Mouse (Mus musculus) urinary bladder, postnatal 25 days (tissue): ENCODE measurements at regions not wholly inside any gene's neighbourhood (a gene's known extent, or its start where the extent isn't known, plus 50 kb on each side); places are given as distances from the start of the nearest gene placed in this dataset.
"Not testable (repeated sequence)": the region's sequence is repeated elsewhere in the genome, so short reads cannot be mapped to it uniquely, and the experiment has no call there.

Source experiments
- DNase-seq: peaks from one replicate; pipeline ENCODE4 v3.0.0; 2022; ENCODE audit warnings: low spot score

- no peak for DNase-seq
These were observed 117.3 kb downstream of the Gm5426 start for GRCm38 (mm10) chr10:96253671-96254070.

- no peak for DNase-seq
These were observed 118.0 kb downstream of the Gm5426 start for GRCm38 (mm10) chr10:96254250-96254862.

- no peak for DNase-seq
These were observed 121.5 kb downstream of the Gm5426 start for GRCm38 (mm10) chr10:96257935-96258334.

- no peak for DNase-seq
These were observed 122.8 kb downstream of the Gm5426 start for GRCm38 (mm10) chr10:96259242-96259641.

- DNase-seq, result no peak
These were observed 123.2 kb downstream of the Gm5426 start for GRCm38 (mm10) chr10:96259648-96260047.

- no peak for DNase-seq
These were observed 127.1 kb downstream of the Gm5426 start for GRCm38 (mm10) chr10:96263544-96263943.

- DNase-seq, result no peak
These were observed 128.0 kb downstream of the Gm5426 start for GRCm38 (mm10) chr10:96264433-96264832.

GRCm38 (mm10) chr10:96264866-96265265 is 128.5 kb downstream of the Gm5426 start:
- DNase-seq, result peak; percentile 31

- no peak for DNase-seq
These were observed 129.8 kb downstream of the Gm5426 start for GRCm38 (mm10) chr10:96266100-96266735.

GRCm38 (mm10) chr10:96267603-96268002 is 131.2 kb downstream of the Gm5426 start:
- no peak for DNase-seq

GRCm38 (mm10) chr10:96273607-96274365 is 137.4 kb downstream of the Gm5426 start:
- no peak for DNase-seq

GRCm38 (mm10) chr10:96280149-96280548 is 143.7 kb downstream of the Gm5426 start:
- DNase-seq, result no peak

GRCm38 (mm10) chr10:96285407-96286093 is 149.1 kb downstream of the Gm5426 start:
- no peak for DNase-seq

GRCm38 (mm10) chr10:96286094-96286485 is 149.7 kb downstream of the Gm5426 start:
- no peak for DNase-seq

- DNase-seq, result not testable (repeated sequence)
These were observed 152.6 kb downstream of the Gm5426 start for GRCm38 (mm10) chr10:96289005-96289404.

GRCm38 (mm10) chr10:96293622-96294021 is 157.2 kb downstream of the Gm5426 start:
- no peak for DNase-seq

- DNase-seq, result no peak
These were observed 158.3 kb downstream of the Gm5426 start for GRCm38 (mm10) chr10:96294666-96295065.

- no peak for DNase-seq
These were observed 161.3 kb downstream of the Gm5426 start for GRCm38 (mm10) chr10:96297658-96298057.

GRCm38 (mm10) chr10:96298566-96298965 is 162.2 kb downstream of the Gm5426 start:
- DNase-seq, result no peak

- DNase-seq, result no peak
These were observed 169.3 kb downstream of the Gm5426 start for GRCm38 (mm10) chr10:96305701-96306100.

GRCm38 (mm10) chr10:96308713-96309445 is 172.5 kb downstream of the Gm5426 start:
- no peak for DNase-seq

GRCm38 (mm10) chr10:96309766-96310165 is 173.4 kb downstream of the Gm5426 start:
- no peak for DNase-seq
